Mouse (Mus musculus) heart, embryonic 11.5 days (tissue): ENCODE results near the gene L3mbtl3. TPM values are rescaled to one million over a fixed set of nuclear protein-coding genes. Genes with fewer than 3 reads are reported as not detected.

ENCODE experiments used
- ATAC-seq: fragments of 200-750 bp; cut with Nextera tagmentation; replicated peaks from 2 replicates; pipeline ENCODE4 v1.8.0; 2017; ENCODE audit warnings: moderate library complexity; ENCODE audit not compliant: insufficient number of reproducible peaks, low FRiP score, low TSS enrichment
- H3K27ac ChIP-seq: fragments of 300-500 bp; sonication (generic); 2 replicates; pipeline ENCODE4 v1.5.1; 2014; ENCODE audit warnings: mild to moderate bottlenecking, low read depth, low read length
- H3K27me3 ChIP-seq: fragments of 300-500 bp; sonication (generic); 2 replicates; pipeline ENCODE4 v1.6.1; 2014; ENCODE audit warnings: mild to moderate bottlenecking, low read length, mixed read lengths; ENCODE audit not compliant: control insufficient read depth, insufficient read depth
- H3K36me3 ChIP-seq: fragments of 300-500 bp; sonication (generic); 2 replicates; pipeline ENCODE4 v1.6.1; 2014; ENCODE audit warnings: mild to moderate bottlenecking, low read length, moderate library complexity, mixed read lengths; ENCODE audit not compliant: control insufficient read depth, insufficient read depth
- H3K4me1 ChIP-seq: fragments of 300-500 bp; sonication (generic); 2 replicates; pipeline ENCODE4 v1.6.1; 2014; ENCODE audit warnings: low read length; ENCODE audit not compliant: control insufficient read depth, insufficient read depth
- H3K4me2 ChIP-seq: fragments of 300-500 bp; sonication (generic); 2 replicates; pipeline ENCODE4 v1.6.1; 2014; ENCODE audit warnings: mild to moderate bottlenecking, moderate library complexity
- H3K4me3 ChIP-seq: fragments of 300-500 bp; sonication (generic); 2 replicates; pipeline ENCODE4 v1.5.1; 2014; ENCODE audit warnings: low read depth, low read length
- H3K9ac ChIP-seq: fragments of 300-500 bp; sonication (generic); 2 replicates; pipeline ENCODE4 v1.6.1; 2014; ENCODE audit warnings: mild to moderate bottlenecking, low read depth, low read length, moderate library complexity
- H3K9me3 ChIP-seq: fragments of 300-500 bp; sonication (generic); replicated peaks from 2 replicates; pipeline ENCODE4 v1.6.1; 2016; ENCODE audit warnings: low read length; ENCODE audit not compliant: control insufficient read depth
- WGBS: fragments of 180-500 bp; shearing (Covaris S2); extraction: QIAGEN DNeasy Blood & Tissue Kit; methylation state at CpG from one replicate; pipeline ENCODE4 v1.1.7; 2014; ENCODE audit not compliant: insufficient replicate concordance; 5-methylcytosine and 5-hydroxymethylcytosine counted together
- polyA plus RNA-seq: library from polyadenylated mRNA; unstranded; fragments of >200 nt; fragmentation: Nextera tagmentation; extraction: Ambion mirVana; gene quantifications from 2 replicates; pipeline ENCODE4 v1.2.1, GENCODE M21; 2014

L3mbtl3 gene
- polyA plus RNA-seq, 1 experiment from 2014 or later = 11.4 TPM

DNA sequence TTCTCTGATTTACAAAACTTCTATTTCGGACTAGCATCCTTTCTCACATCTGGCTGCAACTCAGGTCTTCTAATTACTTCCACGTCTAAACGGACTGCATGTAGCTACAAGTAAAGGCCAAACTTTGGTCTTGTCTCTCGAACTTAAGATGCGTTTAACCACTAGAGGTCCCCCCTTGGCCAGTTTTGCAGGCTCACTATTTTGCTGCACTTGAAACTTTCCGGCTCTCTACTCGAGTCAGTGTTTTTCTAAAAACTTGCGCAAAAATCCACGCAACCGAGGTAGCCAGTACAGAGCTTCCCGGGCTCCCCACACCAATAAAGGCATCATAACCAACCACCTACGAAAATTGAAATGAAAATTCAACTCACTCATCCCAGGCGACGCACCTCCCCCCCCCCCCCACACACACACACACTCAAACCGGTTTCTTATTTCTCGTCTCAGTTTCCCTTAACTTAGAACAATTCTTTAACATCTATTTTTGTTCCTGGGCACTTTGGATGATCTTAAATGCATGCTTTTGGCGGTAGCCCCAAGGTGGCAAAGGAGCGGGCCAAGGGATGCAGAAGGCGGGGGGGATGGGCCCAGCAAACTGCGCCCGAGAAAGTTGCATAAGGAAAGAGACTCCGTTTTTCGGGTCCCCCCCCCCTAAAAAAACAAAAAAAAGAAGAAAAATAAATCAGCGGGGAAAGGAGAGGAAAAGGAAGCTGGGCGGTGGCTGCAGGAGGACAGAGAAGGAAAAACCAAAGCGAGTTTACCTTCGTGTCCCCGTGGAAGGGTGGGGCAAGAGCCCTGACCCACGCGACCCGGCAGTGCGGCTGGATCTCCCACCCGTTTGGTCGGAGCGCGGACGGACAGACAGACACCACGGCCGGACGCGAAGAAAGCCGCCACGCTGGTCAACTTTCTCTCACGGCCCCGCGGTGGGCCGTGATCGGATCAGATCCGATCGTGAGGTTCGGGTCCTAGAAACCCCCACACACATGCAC is 2.5 kb downstream of the L3mbtl3 start:
- peak overlapping the region; percentile 89 for H3K4me2 ChIP-seq
- ATAC-seq = 0 out of 2 replicates have a peak, but pooled peaks have one; percentile 33
- H3K9ac ChIP-seq = peak overlapping the region; percentile 90
- H3K4me3 ChIP-seq = peak overlapping the region; percentile 87
- no peaks in the 10 kb centered on the region for H3K27me3 ChIP-seq
- no peaks in the 10 kb centered on the region for H3K36me3 ChIP-seq
- H3K9me3 ChIP-seq = no peaks in the 10 kb centered on the region
- under 1% methylated on average over 51 of the region's 51 CpGs for WGBS
- H3K4me1 ChIP-seq = no peaks in the 10 kb centered on the region; the same call in 1 of the 2 replicates
- peak overlapping the region; percentile 82 for H3K27ac ChIP-seq

DNA sequence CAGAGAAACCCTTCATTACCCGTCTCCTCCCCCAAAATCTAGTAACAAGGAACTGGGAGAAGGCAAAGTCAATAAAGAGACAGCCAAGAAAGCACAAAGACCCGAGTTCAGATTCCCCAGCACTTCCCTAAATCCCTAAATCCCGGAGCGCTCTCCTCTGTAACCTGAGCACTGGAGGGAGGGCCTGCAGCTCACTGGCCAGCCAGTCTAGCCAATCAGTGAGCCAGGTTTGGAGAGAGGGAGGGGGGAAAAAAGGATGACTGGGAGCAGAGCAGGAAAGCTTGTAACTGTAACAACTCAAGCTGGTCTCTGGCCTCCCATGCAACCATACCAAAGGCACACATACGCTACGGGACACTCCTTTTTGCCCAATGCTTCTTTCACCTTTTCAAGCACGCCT is 4.4 kb downstream of the L3mbtl3 start:
- H3K27me3 ChIP-seq = no peaks in the 10 kb centered on the region
- no peaks in the 10 kb centered on the region for H3K36me3 ChIP-seq
- no peaks in the 10 kb centered on the region; the same call in 1 of the 2 replicates for H3K4me1 ChIP-seq
- H3K9me3 ChIP-seq = no peaks in the 10 kb centered on the region
- ATAC-seq = no peak
- no peak overlapping the region for H3K4me2 ChIP-seq
- H3K9ac ChIP-seq = no peak overlapping the region
- H3K4me3 ChIP-seq = no peak overlapping the region
- 46% methylated on average over 7 of the region's 7 CpGs for WGBS
- no peak overlapping the region for H3K27ac ChIP-seq

DNA sequence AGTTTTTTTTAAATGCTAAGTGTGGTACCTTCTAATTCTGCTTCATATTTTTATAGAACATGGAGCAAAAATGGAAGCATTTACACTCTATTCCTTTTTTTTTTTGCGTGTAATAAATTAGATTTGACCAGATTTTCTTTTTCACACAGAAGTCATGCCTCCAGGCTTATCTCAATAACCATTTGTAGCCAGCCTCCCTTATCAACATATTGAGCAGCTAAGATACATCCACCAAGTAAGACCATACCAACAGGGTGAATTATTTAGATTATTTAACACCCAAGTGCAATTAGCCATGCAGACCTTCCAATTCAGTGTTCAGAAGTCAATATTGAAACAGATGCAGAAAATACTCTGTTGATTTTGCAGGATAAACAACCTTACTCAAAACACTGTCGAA is 10.8 kb downstream of the L3mbtl3 start:
- no peak overlapping the region for H3K27ac ChIP-seq
- no peaks in the 10 kb centered on the region for H3K9me3 ChIP-seq
- no peak for ATAC-seq
- 0 out of 2 replicates have a peak, but pooled peaks cover 5% of the 10 kb centered on the region for H3K4me1 ChIP-seq
- WGBS = 84% methylated on average over 2 of the region's 2 CpGs
- H3K9ac ChIP-seq = no peak overlapping the region
- no peak overlapping the region for H3K4me2 ChIP-seq
- no peaks in the 10 kb centered on the region for H3K36me3 ChIP-seq
- H3K27me3 ChIP-seq = no peaks in the 10 kb centered on the region
- no peak overlapping the region for H3K4me3 ChIP-seq

DNA sequence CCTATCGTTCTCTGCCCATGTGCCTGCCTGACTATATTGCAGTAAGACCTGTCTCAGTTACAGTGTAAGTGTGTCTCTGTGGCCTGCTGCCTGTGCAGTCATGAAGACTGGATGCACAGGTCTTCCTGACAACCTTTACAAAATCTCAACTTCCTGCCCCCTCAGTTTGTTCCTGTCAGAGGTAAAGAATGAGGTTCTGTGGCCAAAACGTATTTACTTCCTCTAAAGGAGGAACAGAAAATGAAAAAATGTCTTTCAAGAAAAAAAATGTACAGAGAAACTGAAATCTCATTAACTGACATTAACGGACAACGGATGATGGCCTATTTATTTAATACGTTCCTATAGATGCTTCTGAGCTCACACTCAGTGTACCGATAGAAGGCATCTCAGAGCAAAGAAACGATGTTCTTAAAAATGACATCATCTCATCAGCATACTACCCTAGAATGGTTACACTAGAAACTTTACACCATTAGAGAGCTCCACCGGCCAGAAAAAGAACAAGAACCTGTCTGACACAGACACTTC is 11.4 kb downstream of the L3mbtl3 start:
- 80% methylated on average over 8 of the region's 8 CpGs for WGBS

DNA sequence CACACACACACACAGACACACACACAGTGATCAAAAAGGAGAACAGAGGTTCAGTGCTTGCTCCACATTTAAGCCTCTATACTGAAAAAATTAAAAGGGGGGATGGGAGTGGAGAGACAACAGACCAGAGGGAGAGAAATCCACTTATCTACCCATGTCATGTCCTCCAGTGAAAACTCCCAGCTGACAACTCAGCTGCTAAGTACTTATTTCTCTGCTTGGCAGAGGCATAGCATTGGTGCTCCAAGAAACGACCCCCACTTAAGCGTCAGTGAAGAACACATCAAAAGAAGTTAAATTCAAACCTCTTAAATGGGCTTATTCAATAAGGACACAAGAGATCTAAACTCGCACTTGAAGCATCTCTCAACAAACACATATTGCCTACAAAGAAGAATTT is 12.2 kb downstream of the L3mbtl3 start:
- Histone ChIP-seq H3K27ac (no peak overlapping the region), H3K27me3 (no peaks in the 10 kb centered on the region), H3K9ac (no peak overlapping the region), H3K9me3 (no peaks in the 10 kb centered on the region), H3K4me3 (no peak overlapping the region), H3K4me2 (no peak overlapping the region), H3K36me3 (no peaks in the 10 kb centered on the region), H3K4me1 (0 out of 2 replicates have a peak, but pooled peaks cover 5% of the 10 kb centered on the region)
- WGBS = 42% methylated on average over 3 of the region's 3 CpGs
- no peak for ATAC-seq

More for the DNA sequence above, 11.4 kb downstream of the L3mbtl3 start:
- ATAC-seq = no peak
- Histone ChIP-seq H3K27me3 (no peaks in the 10 kb centered on the region), H3K36me3 (no peaks in the 10 kb centered on the region), H3K4me3 (no peak overlapping the region), H3K4me1 (0 out of 2 replicates have a peak, but pooled peaks cover 5% of the 10 kb centered on the region), H3K9ac (no peak overlapping the region), H3K9me3 (no peaks in the 10 kb centered on the region), H3K4me2 (no peak overlapping the region), H3K27ac (no peak overlapping the region)

DNA sequence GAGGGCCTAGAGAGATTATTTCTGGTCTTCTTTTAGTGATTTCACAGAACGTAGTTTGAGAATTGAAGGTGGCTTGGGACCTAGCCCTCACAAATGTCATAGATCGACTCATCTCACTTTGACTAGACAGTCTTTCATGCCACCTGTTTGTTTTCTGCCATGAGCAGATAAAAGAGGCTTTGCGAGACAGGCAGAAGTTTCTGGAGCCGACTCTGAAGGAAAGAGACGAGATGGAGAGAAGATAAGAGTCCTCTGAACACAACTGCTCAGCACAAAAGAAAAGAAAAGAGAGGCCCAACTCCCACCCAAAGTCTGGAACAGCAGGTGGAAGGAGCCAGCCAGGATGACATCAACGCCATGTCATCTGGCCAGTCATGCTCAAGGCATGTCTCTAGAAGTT is 17.0 kb downstream of the L3mbtl3 start:
- 61% methylated on average over 6 of the region's 6 CpGs for WGBS
- no peak overlapping the region for H3K4me3 ChIP-seq
- no peaks in the 10 kb centered on the region for H3K9me3 ChIP-seq
- no peak overlapping the region for H3K9ac ChIP-seq
- H3K4me1 ChIP-seq = 0 out of 2 replicates have a peak, but pooled peaks cover 5% of the 10 kb centered on the region
- H3K4me2 ChIP-seq = no peak overlapping the region
- ATAC-seq = no peak
- H3K36me3 ChIP-seq = no peaks in the 10 kb centered on the region
- H3K27me3 ChIP-seq = no peaks in the 10 kb centered on the region
- no peak overlapping the region for H3K27ac ChIP-seq

DNA sequence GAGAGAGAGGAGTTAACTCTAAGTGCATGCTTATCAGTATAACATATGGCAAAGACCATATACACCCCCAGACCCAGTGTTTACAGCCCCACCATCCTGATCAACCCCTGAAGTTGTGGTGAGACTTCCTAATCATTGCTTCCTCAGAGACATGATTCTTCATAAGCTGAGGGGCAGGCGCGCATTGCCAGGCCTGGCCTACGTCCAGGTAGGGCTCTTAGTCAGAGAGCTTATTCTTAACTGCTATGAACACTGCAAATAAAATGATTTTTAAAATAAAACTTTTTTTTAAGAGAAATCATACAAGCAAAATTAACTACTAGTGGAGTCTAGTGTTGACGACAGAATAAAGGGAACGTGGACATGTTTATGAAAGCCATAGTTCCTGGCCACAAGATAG is 17.5 kb downstream of the L3mbtl3 start:
- Histone ChIP-seq H3K36me3 (no peaks in the 10 kb centered on the region), H3K9me3 (no peaks in the 10 kb centered on the region), H3K27me3 (no peaks in the 10 kb centered on the region), H3K9ac (no peak overlapping the region), H3K4me2 (no peak overlapping the region), H3K4me1 (no peaks in the 10 kb centered on the region), H3K27ac (no peak overlapping the region), H3K4me3 (no peak overlapping the region)
- no peak for ATAC-seq
- 91% methylated on average over 5 of the region's 5 CpGs for WGBS

DNA sequence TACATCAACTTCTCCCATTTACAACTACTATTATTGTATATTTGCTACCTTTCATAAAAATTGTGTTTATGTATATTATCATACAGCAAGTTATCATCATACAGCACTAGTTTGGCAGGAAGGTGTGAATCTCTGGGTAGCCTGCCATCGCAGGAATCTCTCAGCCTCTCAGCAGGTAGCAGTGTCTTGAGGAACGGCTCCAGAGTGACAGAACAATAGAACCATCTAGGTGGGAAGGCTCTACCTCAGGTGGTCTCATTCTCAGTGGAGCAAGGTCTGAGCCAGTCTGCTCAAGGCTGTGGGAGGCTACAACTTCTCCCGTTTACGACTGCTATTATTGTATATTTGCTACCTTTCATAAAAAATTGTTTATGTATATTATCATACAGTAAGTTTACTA is 22.0 kb downstream of the L3mbtl3 start:
- 76% methylated on average over 4 of the region's 4 CpGs for WGBS

More for the DNA sequence above, 22.0 kb downstream of the L3mbtl3 start:
- H3K9ac ChIP-seq = no peak overlapping the region
- ATAC-seq = no peak
- H3K36me3 ChIP-seq = no peaks in the 10 kb centered on the region; the same call in 1 of the 2 replicates
- no peak overlapping the region for H3K4me2 ChIP-seq
- H3K9me3 ChIP-seq = no peaks in the 10 kb centered on the region
- no peaks in the 10 kb centered on the region for H3K27me3 ChIP-seq
- H3K27ac ChIP-seq = no peak overlapping the region
- H3K4me3 ChIP-seq = no peak overlapping the region
- H3K4me1 ChIP-seq = no peaks in the 10 kb centered on the region
